Mouse (Mus musculus): ENCODE measurements at regions not wholly inside any gene's neighbourhood (a gene's known extent, or its start where the extent isn't known, plus 50 kb on each side); places are given as distances from the start of the nearest gene placed in this dataset.

DNA sequence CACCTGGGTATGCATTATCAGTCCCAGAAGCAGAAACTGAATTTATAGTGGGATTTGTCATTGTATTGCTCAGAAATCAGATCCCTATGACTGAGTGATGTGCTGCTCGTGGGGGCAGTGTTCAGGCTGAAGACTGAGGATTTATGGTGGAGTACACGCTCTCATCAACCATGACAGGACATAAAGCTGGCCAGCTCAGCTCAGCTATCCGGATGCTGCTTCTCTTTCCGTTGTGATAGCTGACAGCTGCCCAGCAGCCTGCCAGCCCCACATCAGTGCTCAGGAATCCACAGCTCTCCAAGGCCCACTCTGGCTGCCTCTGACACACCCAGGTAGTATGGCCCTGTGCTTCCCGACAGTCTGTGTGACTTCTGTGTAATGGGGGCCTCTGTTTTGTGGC lies 130.4 kb upstream of the Gadl1 start:
- H3K36me3 ChIP-seq (ENCODE audit: control insufficient read depth, insufficient read depth, low read length): no peaks in the 10 kb centered on the region
- H3K4me1 ChIP-seq (ENCODE audit: control insufficient read depth, insufficient read depth, low read length): peaks cover 5% of the 10 kb centered on the region; the same call in 1 of the 2 replicates
- no peaks in the 10 kb centered on the region; the same call in 1 of the 2 replicates for H3K9me3 ChIP-seq (ENCODE audit: control insufficient read depth, low read length)
- no peaks in the 10 kb centered on the region for H3K27me3 ChIP-seq (ENCODE audit: control insufficient read depth, insufficient read depth, low read length)
- no peak overlapping the region for H3K9ac ChIP-seq (replicated peaks; ENCODE audit: low read depth, low read length)
- no peak overlapping the region for H3K27ac ChIP-seq (ENCODE audit: low read depth, low read length)
- no peak for ATAC-seq (ENCODE audit: low read depth)
- no peak overlapping the region for H3K4me3 ChIP-seq (ENCODE audit: low read depth, low read length)
- H3K4me2 ChIP-seq (ENCODE audit: low read depth, low read length): no peak overlapping the region
- 42% methylated on average over 5 of the region's 5 CpGs for WGBS

DNA sequence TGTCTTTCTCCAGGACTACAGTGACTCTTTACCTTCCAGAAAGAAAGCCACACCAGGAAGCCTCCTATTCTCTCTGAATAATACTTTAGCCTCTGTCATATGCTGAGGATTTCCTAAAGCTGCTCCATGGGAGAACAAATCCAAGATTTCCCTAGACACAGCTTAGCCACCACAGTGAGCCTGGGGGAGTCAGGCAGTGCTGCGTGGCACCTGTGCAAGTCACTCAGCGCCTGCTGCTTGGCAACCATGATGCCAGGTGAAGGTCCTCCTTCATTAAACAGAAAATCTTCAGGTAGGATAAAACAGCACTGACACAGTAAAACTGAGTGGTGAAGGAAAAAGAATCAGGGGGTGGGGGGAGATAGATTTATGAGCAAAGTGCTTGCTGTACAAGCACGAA lies 109.9 kb upstream of the Gadl1 start:
- Histone ChIP-seq H3K27ac (ENCODE audit: low read depth, low read length) (no peak overlapping the region), H3K27me3 (ENCODE audit: control insufficient read depth, insufficient read depth, low read length) (no peaks in the 10 kb centered on the region), H3K9me3 (ENCODE audit: control insufficient read depth, low read length) (no peaks in the 10 kb centered on the region), H3K4me3 (ENCODE audit: low read depth, low read length) (no peak overlapping the region), H3K4me1 (ENCODE audit: control insufficient read depth, insufficient read depth, low read length) (0 out of 2 replicates have a peak, but pooled peaks cover 3% of the 10 kb centered on the region), H3K36me3 (ENCODE audit: control insufficient read depth, insufficient read depth, low read length) (no peaks in the 10 kb centered on the region), H3K9ac (replicated peaks; ENCODE audit: low read depth, low read length) (no peak overlapping the region), H3K4me2 (ENCODE audit: low read depth, low read length) (no peak overlapping the region)
- no peak for ATAC-seq (ENCODE audit: low read depth)
- 79% methylated on average over 3 of the region's 3 CpGs for WGBS

GRCm38 (mm10) chr9:115800624-115801023 lies 108.6 kb upstream of the Gadl1 start:
- Histone ChIP-seq H3K9ac (replicated peaks; ENCODE audit: low read depth, low read length) (no peak overlapping the region), H3K4me1 (ENCODE audit: control insufficient read depth, insufficient read depth, low read length) (0 out of 2 replicates have a peak, but pooled peaks cover 3% of the 10 kb centered on the region), H3K27me3 (ENCODE audit: control insufficient read depth, insufficient read depth, low read length) (no peaks in the 10 kb centered on the region), H3K9me3 (ENCODE audit: control insufficient read depth, low read length) (no peaks in the 10 kb centered on the region), H3K36me3 (ENCODE audit: control insufficient read depth, insufficient read depth, low read length) (no peaks in the 10 kb centered on the region), H3K4me2 (ENCODE audit: low read depth, low read length) (no peak overlapping the region), H3K27ac (ENCODE audit: low read depth, low read length) (no peak overlapping the region), H3K4me3 (ENCODE audit: low read depth, low read length) (no peak overlapping the region)
- WGBS: 30% methylated on average over 6 of the region's 6 CpGs
- no peak for ATAC-seq (ENCODE audit: low read depth)

GRCm38 (mm10) chr9:115803071-115803470 lies 106.2 kb upstream of the Gadl1 start:
- no peaks in the 10 kb centered on the region for H3K27me3 ChIP-seq (ENCODE audit: control insufficient read depth, insufficient read depth, low read length)
- no peaks in the 10 kb centered on the region for H3K36me3 ChIP-seq (ENCODE audit: control insufficient read depth, insufficient read depth, low read length)
- WGBS: 80% methylated on average over 3 of the region's 3 CpGs
- H3K4me2 ChIP-seq (ENCODE audit: low read depth, low read length): no peak overlapping the region
- no peaks in the 10 kb centered on the region for H3K9me3 ChIP-seq (ENCODE audit: control insufficient read depth, low read length)
- H3K9ac ChIP-seq (replicated peaks; ENCODE audit: low read depth, low read length): no peak overlapping the region
- ATAC-seq (ENCODE audit: low read depth): no peak
- no peak overlapping the region for H3K4me3 ChIP-seq (ENCODE audit: low read depth, low read length)
- 0 out of 2 replicates have a peak, but pooled peaks cover 3% of the 10 kb centered on the region for H3K4me1 ChIP-seq (ENCODE audit: control insufficient read depth, insufficient read depth, low read length)
- H3K27ac ChIP-seq (ENCODE audit: low read depth, low read length): no peak overlapping the region

- no peak overlapping the region for H3K4me3 ChIP-seq (ENCODE audit: low read depth, low read length)
- no peak overlapping the region for H3K27ac ChIP-seq (ENCODE audit: low read depth, low read length)
- 0 out of 2 replicates have a peak, but pooled peaks cover 3% of the 10 kb centered on the region for H3K4me1 ChIP-seq (ENCODE audit: control insufficient read depth, insufficient read depth, low read length)
- no peak overlapping the region for H3K9ac ChIP-seq (replicated peaks; ENCODE audit: low read depth, low read length)
- ATAC-seq (ENCODE audit: low read depth): no peak
- no peaks in the 10 kb centered on the region for H3K27me3 ChIP-seq (ENCODE audit: control insufficient read depth, insufficient read depth, low read length)
- H3K9me3 ChIP-seq (ENCODE audit: control insufficient read depth, low read length): no peaks in the 10 kb centered on the region
- H3K4me2 ChIP-seq (ENCODE audit: low read depth, low read length): no peak overlapping the region
- WGBS: 27% methylated on average over 4 of the region's 4 CpGs
- no peaks in the 10 kb centered on the region for H3K36me3 ChIP-seq (ENCODE audit: control insufficient read depth, insufficient read depth, low read length)
Observed at GRCm38 (mm10) chr9:115805224-115805623, 104.0 kb upstream of the Gadl1 start.

DNA sequence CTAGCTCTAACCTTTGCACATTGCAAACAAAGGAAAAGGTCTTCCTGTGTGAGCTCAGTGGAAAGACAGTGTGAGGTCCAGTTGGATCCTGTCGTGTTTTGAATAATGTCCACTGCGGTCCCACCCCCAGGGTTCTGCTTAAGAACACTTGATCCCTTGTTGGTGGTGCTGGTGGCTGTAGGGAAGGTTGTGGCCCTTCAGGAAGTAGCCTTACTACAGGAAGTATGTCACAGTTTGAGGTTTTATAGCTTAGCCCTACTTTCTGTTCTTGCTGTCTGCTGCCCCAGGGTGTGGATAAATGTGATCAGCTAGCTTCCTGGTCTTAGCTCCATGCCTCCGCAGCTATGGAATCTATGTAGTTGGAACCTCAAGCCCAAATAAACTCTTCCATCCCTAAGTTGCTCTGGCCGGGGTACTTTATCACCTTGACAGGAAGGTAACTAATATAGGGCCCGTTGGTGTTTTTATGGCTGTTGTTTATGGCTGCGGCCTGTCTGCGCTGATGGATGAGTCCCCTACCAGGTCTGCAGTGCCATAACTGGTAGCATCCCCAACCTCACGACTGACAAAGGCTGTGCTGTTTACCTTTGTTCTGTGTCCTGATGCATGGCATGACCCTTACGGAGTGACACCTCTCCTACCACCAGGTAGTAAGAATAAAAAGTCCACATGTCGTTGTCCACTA lies 103.1 kb upstream of the Gadl1 start:
- H3K9ac ChIP-seq (replicated peaks; ENCODE audit: low read depth, low read length): no peak overlapping the region
- WGBS: 23% methylated on average over 10 of the region's 10 CpGs

DNA sequence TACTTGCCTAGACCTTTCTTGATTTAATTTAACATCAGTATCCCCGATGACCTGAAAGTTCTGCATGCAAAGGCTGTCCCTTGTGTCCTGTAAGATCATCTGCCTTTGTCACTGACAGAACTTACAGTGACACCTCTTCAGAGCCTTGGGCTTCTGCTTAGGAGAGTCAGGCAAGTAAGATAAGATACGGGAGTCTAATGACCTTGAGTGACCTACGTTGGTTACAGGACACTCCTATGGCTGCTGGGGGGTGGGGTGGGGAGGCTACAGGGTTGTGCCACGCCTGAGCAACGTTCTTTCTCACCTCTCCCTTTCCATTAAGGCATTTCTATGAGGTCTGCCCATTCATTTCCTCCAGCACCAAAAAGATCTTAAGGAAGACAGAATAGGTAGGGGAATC lies 69.1 kb upstream of the Gadl1 start:
- H3K9me3 ChIP-seq (ENCODE audit: control insufficient read depth, low read length): no peaks in the 10 kb centered on the region
- ATAC-seq (ENCODE audit: low read depth): no peak

More for the DNA sequence above, 103.1 kb upstream of the Gadl1 start:
- Histone ChIP-seq H3K27ac (ENCODE audit: low read depth, low read length) (no peak overlapping the region), H3K4me3 (ENCODE audit: low read depth, low read length) (no peak overlapping the region), H3K9me3 (ENCODE audit: control insufficient read depth, low read length) (no peaks in the 10 kb centered on the region), H3K4me1 (ENCODE audit: control insufficient read depth, insufficient read depth, low read length) (no peaks in the 10 kb centered on the region), H3K27me3 (ENCODE audit: control insufficient read depth, insufficient read depth, low read length) (no peaks in the 10 kb centered on the region), H3K4me2 (ENCODE audit: low read depth, low read length) (no peak overlapping the region), H3K36me3 (ENCODE audit: control insufficient read depth, insufficient read depth, low read length) (no peaks in the 10 kb centered on the region)
- ATAC-seq (ENCODE audit: low read depth): no peak

DNA sequence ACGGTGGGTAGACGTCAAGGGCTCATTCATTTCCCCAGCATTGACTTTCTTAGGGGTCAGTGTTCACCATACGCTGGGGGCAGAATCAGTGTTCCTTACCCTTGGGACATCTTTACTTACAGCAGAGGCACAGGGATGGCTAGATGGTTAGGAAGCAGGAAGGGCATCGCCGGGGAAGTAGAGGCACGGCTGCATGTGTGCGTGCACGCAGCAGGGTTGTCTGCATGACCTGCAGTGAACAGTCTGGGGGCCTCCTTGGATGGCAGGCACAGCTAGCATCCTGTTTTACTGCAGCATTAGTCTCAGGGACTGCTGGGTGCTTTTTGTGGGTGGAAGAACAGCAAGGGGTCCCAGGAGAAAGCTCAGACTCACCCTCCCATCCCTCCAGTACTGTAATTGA lies 68.5 kb upstream of the Gadl1 start:
- ATAC-seq (ENCODE audit: low read depth): no peak
- 59% methylated on average over 8 of the region's 8 CpGs for WGBS
- H3K4me1 ChIP-seq (ENCODE audit: control insufficient read depth, insufficient read depth, low read length): 0 out of 2 replicates have a peak, but pooled peaks cover 3% of the 10 kb centered on the region

More for the DNA sequence above, 69.1 kb upstream of the Gadl1 start:
- H3K4me1 ChIP-seq (ENCODE audit: control insufficient read depth, insufficient read depth, low read length): 0 out of 2 replicates have a peak, but pooled peaks cover 3% of the 10 kb centered on the region
- no peak overlapping the region for H3K27ac ChIP-seq (ENCODE audit: low read depth, low read length)
- 77% methylated on average over 5 of the region's 5 CpGs for WGBS
- H3K27me3 ChIP-seq (ENCODE audit: control insufficient read depth, insufficient read depth, low read length): no peaks in the 10 kb centered on the region
- H3K36me3 ChIP-seq (ENCODE audit: control insufficient read depth, insufficient read depth, low read length): no peaks in the 10 kb centered on the region
- H3K4me3 ChIP-seq (ENCODE audit: low read depth, low read length): no peak overlapping the region
- H3K4me2 ChIP-seq (ENCODE audit: low read depth, low read length): no peak overlapping the region
- no peak overlapping the region for H3K9ac ChIP-seq (replicated peaks; ENCODE audit: low read depth, low read length)

GRCm38 (mm10) chr9:115841684-115842083 lies 67.6 kb upstream of the Gadl1 start:
- Histone ChIP-seq H3K36me3 (ENCODE audit: control insufficient read depth, insufficient read depth, low read length) (no peaks in the 10 kb centered on the region), H3K4me2 (ENCODE audit: low read depth, low read length) (no peak overlapping the region), H3K4me3 (ENCODE audit: low read depth, low read length) (no peak overlapping the region), H3K27ac (ENCODE audit: low read depth, low read length) (no peak overlapping the region; the same call in 1 of the 2 replicates), H3K27me3 (ENCODE audit: control insufficient read depth, insufficient read depth, low read length) (no peaks in the 10 kb centered on the region), H3K9ac (replicated peaks; ENCODE audit: low read depth, low read length) (no peak overlapping the region), H3K4me1 (ENCODE audit: control insufficient read depth, insufficient read depth, low read length) (0 out of 2 replicates have a peak, but pooled peaks cover 3% of the 10 kb centered on the region), H3K9me3 (ENCODE audit: control insufficient read depth, low read length) (no peaks in the 10 kb centered on the region)
- WGBS: 92% methylated on average over 10 of the region's 10 CpGs
- no peak for ATAC-seq (ENCODE audit: low read depth)

More for the DNA sequence above, 68.5 kb upstream of the Gadl1 start:
- H3K9ac ChIP-seq (replicated peaks; ENCODE audit: low read depth, low read length): no peak overlapping the region
- no peaks in the 10 kb centered on the region for H3K9me3 ChIP-seq (ENCODE audit: control insufficient read depth, low read length)
- H3K27ac ChIP-seq (ENCODE audit: low read depth, low read length): no peak overlapping the region
- no peak overlapping the region for H3K4me3 ChIP-seq (ENCODE audit: low read depth, low read length)
- H3K36me3 ChIP-seq (ENCODE audit: control insufficient read depth, insufficient read depth, low read length): no peaks in the 10 kb centered on the region
- H3K27me3 ChIP-seq (ENCODE audit: control insufficient read depth, insufficient read depth, low read length): no peaks in the 10 kb centered on the region
- H3K4me2 ChIP-seq (ENCODE audit: low read depth, low read length): no peak overlapping the region

Data from neural tube, embryonic 14.5 days (tissue).